Mouse (Mus musculus): Measurements from ENCODE around the gene Birc6.

- TF ChIP-seq GATA1 (IDR thresholded peaks at IDR 0.05; ENCODE audit: borderline replicate concordance, low read length) (no peak), FLI1 (IDR thresholded peaks at IDR 0.05; ENCODE audit: low read length) (no peak)
Observed at GRCm38 (mm10) chr17:74707637-74708152, 179.6 kb downstream of the Birc6 start.

Data from megakaryocyte, embryonic 14.5 days (primary cell).